Comparison of ENCODE assay signal across 8 mouse cellular contexts in genomic region chr3:58372905-58373208, GRCm38 (mm10). TPM values are rescaled to one million over a fixed set of nuclear protein-coding genes. Genes with fewer than 3 reads are reported as not detected.
DNase-seq lines count a peak whose midpoint lies in the region; ATAC-seq lines count a peak whose summit lies in the region.

No protein-coding gene starts in this region.

- no peaks in the 10 kb centered on the region for H3K36me3 ChIP-seq in heart, embryonic 15.5 days
- H3K36me3 ChIP-seq in embryonic facial prominence, embryonic 12.5 days, result no peaks in the 10 kb centered on the region
- H3K36me3 ChIP-seq in hindbrain, embryonic 14.5 days (replicated peaks; ENCODE audit: control insufficient read depth, insufficient read depth), result no peaks in the 10 kb centered on the region
- H3K36me3 ChIP-seq in midbrain, embryonic 12.5 days, result no peaks in the 10 kb centered on the region

- ATAC-seq in heart, embryonic 15.5 days (replicated peaks; ENCODE audit: insufficient number of reproducible peaks, insufficient read depth, low FRiP score, low read depth), result no peak
- ATAC-seq in embryonic facial prominence, embryonic 12.5 days (ENCODE audit: insufficient number of reproducible peaks, insufficient read depth, low FRiP score, low TSS enrichment), result no peak
- ATAC-seq in hindbrain, embryonic 14.5 days (ENCODE audit: low FRiP score), result no peak
- ATAC-seq in midbrain, embryonic 12.5 days (ENCODE audit: low FRiP score, low read depth), result 0 out of 2 replicates have a peak, but pooled peaks have one; percentile 50

- no peaks in the 10 kb centered on the region for H3K27me3 ChIP-seq in heart, embryonic 15.5 days
- no peaks in the 10 kb centered on the region for H3K27me3 ChIP-seq in embryonic facial prominence, embryonic 12.5 days
- no peaks in the 10 kb centered on the region for H3K27me3 ChIP-seq in hindbrain, embryonic 14.5 days (ENCODE audit: control insufficient read depth, insufficient read depth, low read length)
- peaks cover 7% of the 10 kb centered on the region; the same call in 1 of the 2 replicates for H3K27me3 ChIP-seq in midbrain, embryonic 12.5 days

- no peaks in the 10 kb centered on the region for H3K9me3 ChIP-seq in heart, embryonic 15.5 days (replicated peaks)
- H3K9me3 ChIP-seq in embryonic facial prominence, embryonic 12.5 days, result no peaks in the 10 kb centered on the region
- H3K9me3 ChIP-seq in hindbrain, embryonic 14.5 days (ENCODE audit: control insufficient read depth, low read length), result no peaks in the 10 kb centered on the region
- H3K9me3 ChIP-seq in midbrain, embryonic 12.5 days, result no peaks in the 10 kb centered on the region

- H3K4me3 ChIP-seq in heart, embryonic 15.5 days, result peak overlapping the region; percentile 13
- H3K4me3 ChIP-seq in embryonic facial prominence, embryonic 12.5 days, result no peak overlapping the region
- H3K4me3 ChIP-seq in hindbrain, embryonic 14.5 days (replicated peaks; ENCODE audit: low read length), result peak overlapping the region; percentile 3
- no peak overlapping the region for H3K4me3 ChIP-seq in midbrain, embryonic 12.5 days

- H3K4me1 ChIP-seq in heart, embryonic 15.5 days (replicated peaks), result peaks cover 38% of the 10 kb centered on the region
- peaks cover 9% of the 10 kb centered on the region for H3K4me1 ChIP-seq in embryonic facial prominence, embryonic 12.5 days
- H3K4me1 ChIP-seq in hindbrain, embryonic 14.5 days (replicated peaks; ENCODE audit: control insufficient read depth, insufficient read depth, low read length), result peaks cover 9% of the 10 kb centered on the region; the same call in 1 of the 2 replicates
- peaks cover 19% of the 10 kb centered on the region for H3K4me1 ChIP-seq in midbrain, embryonic 12.5 days

- 5% methylated on average over 5 of the region's 5 CpGs for WGBS in heart, embryonic 15.5 days
- 6% methylated on average over 5 of the region's 5 CpGs for WGBS in embryonic facial prominence, embryonic 12.5 days
- WGBS in hindbrain, embryonic 14.5 days, result 8% methylated on average over 5 of the region's 5 CpGs
- WGBS in midbrain, embryonic 12.5 days, result 17% methylated on average over 5 of the region's 5 CpGs

- DNase-seq in heart, adult 18-20 months, result no peak
- no peak for DNase-seq in hindbrain, embryonic 14.5 days (ENCODE audit: low spot score)
- DNase-seq in layer of hippocampus, adult 18-20 months (ENCODE audit: low spot score in 2 of 2), result no peak
- DNase-seq in gastrocnemius, adult 18-20 months (ENCODE audit: low spot score), result no peak
- no peak for DNase-seq in thymus, postnatal 10 days (ENCODE audit: low spot score in 2 of 2)

- H3K4me2 ChIP-seq in heart, embryonic 15.5 days, result peak overlapping the region; percentile 49
- H3K4me2 ChIP-seq in embryonic facial prominence, embryonic 12.5 days (replicated peaks), result peak overlapping the region; percentile 40
- H3K4me2 ChIP-seq in hindbrain, embryonic 14.5 days (replicated peaks), result peak overlapping the region; percentile 48
- H3K4me2 ChIP-seq in midbrain, embryonic 12.5 days (replicated peaks), result peak overlapping the region; percentile 42

- H3K9ac ChIP-seq in heart, embryonic 15.5 days, result peak overlapping the region; percentile 47; the same call in 1 of the 2 replicates
- H3K9ac ChIP-seq in embryonic facial prominence, embryonic 12.5 days, result no peak overlapping the region
- peak overlapping the region; percentile 44 for H3K9ac ChIP-seq in hindbrain, embryonic 14.5 days
- H3K9ac ChIP-seq in midbrain, embryonic 12.5 days (replicated peaks), result no peak overlapping the region

- H3K27ac ChIP-seq in heart, embryonic 15.5 days, result peak overlapping the region; percentile 91
- no peak overlapping the region for H3K27ac ChIP-seq in embryonic facial prominence, embryonic 12.5 days
- H3K27ac ChIP-seq in hindbrain, embryonic 14.5 days, result no peak overlapping the region
- no peak overlapping the region for H3K27ac ChIP-seq in midbrain, embryonic 12.5 days (replicated peaks)

RNA-seq across cellular contexts. Expression of gene Tsc22d2, which starts 41.7 kb away (rescaled TPM):
- 12.9 and 13.2 TPM in 2 replicates for polyA plus RNA-seq in heart, embryonic 15.5 days (2015; fragmentation: Nextera tagmentation; extraction: Ambion mirVana)
- 10 to 100 TPM; 20.1 to 21.5 TPM for total RNA-seq in heart, adult 18-20 months (2021)
- 17.5 and 19.3 TPM in 2 replicates for polyA plus RNA-seq in embryonic facial prominence, embryonic 12.5 days (2016; fragmentation: Nextera tagmentation; extraction: Ambion mirVana)
- polyA plus RNA-seq in hindbrain, embryonic 14.5 days (2014; fragmentation: Nextera tagmentation; extraction: Ambion mirVana), result 12.5 and 13.6 TPM in 2 replicates
- polyA plus RNA-seq in midbrain, embryonic 12.5 days (2016; fragmentation: Nextera tagmentation; extraction: Ambion mirVana), result 15.1 and 16.9 TPM in 2 replicates
- 10 to 100 TPM; 41.0 to 43.1 TPM for total RNA-seq in layer of hippocampus, adult 18-20 months (2021)
- 10 to 100 TPM; 21.3 to 26.5 TPM for total RNA-seq in gastrocnemius, adult 18-20 months (2021)

Comparison
In these comparisons a context has a peak if more than half of its experiments do, and no peak if none do; other contexts are left out.
1. H3K4me3 ChIP-seq: peak in heart, embryonic 15.5 days (single experiment) and hindbrain, embryonic 14.5 days (single experiment); none in embryonic facial prominence, embryonic 12.5 days (single experiment) and midbrain, embryonic 12.5 days (single experiment).
2. H3K9ac ChIP-seq: peak in heart, embryonic 15.5 days (single experiment) and hindbrain, embryonic 14.5 days (single experiment); none in embryonic facial prominence, embryonic 12.5 days (single experiment) and midbrain, embryonic 12.5 days (single experiment).
3. Peak in every context shown above with its lines, with median percentiles within 50 percentile points of each other: H3K4me2 ChIP-seq.